Mouse (Mus musculus): ENCODE measurements around the gene Polr3e.

The Polr3e gene

GRCm38 (mm10) chr7:120917592-120918461 is at the start of gene Polr3e:
Gene Polr3e (plus strand): TSS chr7:120917744.
- DNase-seq (ENCODE audit: low spot score in 2 of 2): peak; percentile 97 to 99

GRCm38 (mm10) chr7:120869883-120870282 is 47.7 kb upstream of the Polr3e start:
- no peak for DNase-seq (ENCODE audit: low spot score in 2 of 2)

- no peak for DNase-seq (ENCODE audit: low spot score in 2 of 2)
Observed at GRCm38 (mm10) chr7:120870431-120871008, 47.0 kb upstream of the Polr3e start.

- no peak for DNase-seq (ENCODE audit: low spot score in 2 of 2)
Observed at GRCm38 (mm10) chr7:120873083-120873482, 44.5 kb upstream of the Polr3e start.

- DNase-seq (ENCODE audit: low spot score in 2 of 2): no peak
Observed at GRCm38 (mm10) chr7:120874021-120874420, 43.5 kb upstream of the Polr3e start.

- no peak for DNase-seq (ENCODE audit: low spot score in 2 of 2)
Observed at GRCm38 (mm10) chr7:120874764-120875539, 42.6 kb upstream of the Polr3e start.

- no peak for DNase-seq (ENCODE audit: low spot score in 2 of 2)
Observed at GRCm38 (mm10) chr7:120875540-120876388, 41.8 kb upstream of the Polr3e start.

GRCm38 (mm10) chr7:120878271-120878670 is 39.3 kb upstream of the Polr3e start:
- DNase-seq (ENCODE audit: low spot score in 2 of 2): no peak

- no peak for DNase-seq (ENCODE audit: low spot score in 2 of 2)
Observed at GRCm38 (mm10) chr7:120879972-120880371, 37.6 kb upstream of the Polr3e start.

GRCm38 (mm10) chr7:120880770-120881169 is 36.8 kb upstream of the Polr3e start:
- no peak for DNase-seq (ENCODE audit: low spot score in 2 of 2)

- no peak for DNase-seq (ENCODE audit: low spot score in 2 of 2)
Observed at GRCm38 (mm10) chr7:120881451-120881850, 36.1 kb upstream of the Polr3e start.

GRCm38 (mm10) chr7:120882674-120883073 is 34.9 kb upstream of the Polr3e start:
- DNase-seq (ENCODE audit: low spot score in 2 of 2): no peak

- DNase-seq (ENCODE audit: low spot score in 2 of 2): no peak
Observed at GRCm38 (mm10) chr7:120883523-120884290, 33.8 kb upstream of the Polr3e start.

GRCm38 (mm10) chr7:120884746-120885145 is 32.8 kb upstream of the Polr3e start:
- no peak for DNase-seq (ENCODE audit: low spot score in 2 of 2)

GRCm38 (mm10) chr7:120893123-120893522 is 24.4 kb upstream of the Polr3e start:
- DNase-seq (ENCODE audit: low spot score in 2 of 2): no peak

GRCm38 (mm10) chr7:120897054-120897453 is 20.5 kb upstream of the Polr3e start:
- DNase-seq (ENCODE audit: low spot score in 2 of 2): no peak

- no peak for DNase-seq (ENCODE audit: low spot score in 2 of 2)
Observed at GRCm38 (mm10) chr7:120897711-120898335, 19.7 kb upstream of the Polr3e start.

GRCm38 (mm10) chr7:120900191-120900590 is 17.4 kb upstream of the Polr3e start:
- DNase-seq (ENCODE audit: low spot score in 2 of 2): no peak

- DNase-seq (ENCODE audit: low spot score in 2 of 2): no peak
Observed at GRCm38 (mm10) chr7:120901701-120902100, 15.8 kb upstream of the Polr3e start.

GRCm38 (mm10) chr7:120902931-120903330 is 14.6 kb upstream of the Polr3e start:
- no peak for DNase-seq (ENCODE audit: low spot score in 2 of 2)
